Mouse (Mus musculus) c-Kit-negative CD71-positive TER-119-positive erythroid progenitor cells, embryonic 14.5 days (primary cell): ENCODE data around the gene U2af2.
A peak's percentile ranks its signal among the peaks of the same experiment; 100 is the strongest.

Source experiments
- DNase-seq: peaks from one replicate; pipeline ENCODE4 v3.0.0-alpha.2; 2013; ENCODE audit warnings: low read depth, low spot score

Gene U2af2

DNA sequence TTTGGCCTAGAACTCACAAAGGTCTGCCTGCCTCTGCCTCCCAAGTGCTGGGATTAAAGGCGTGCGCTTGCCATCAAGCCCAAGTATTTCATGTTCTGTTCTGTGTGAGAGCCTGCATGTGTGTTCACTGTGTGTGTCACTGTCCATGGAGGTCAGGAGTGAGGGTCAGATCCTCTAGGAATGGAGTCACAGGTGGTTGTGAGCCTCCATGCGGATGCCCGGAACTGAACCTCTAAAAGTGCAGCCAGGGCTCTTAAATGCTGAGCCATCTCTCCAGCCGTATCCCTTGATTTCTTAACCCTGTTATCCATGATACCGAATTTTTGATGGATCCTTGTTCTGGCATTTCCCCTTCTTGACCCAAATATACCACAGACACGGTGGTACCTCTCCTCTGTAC is 24.9 kb upstream of the U2af2 start:
- DNase-seq = no peak

DNA sequence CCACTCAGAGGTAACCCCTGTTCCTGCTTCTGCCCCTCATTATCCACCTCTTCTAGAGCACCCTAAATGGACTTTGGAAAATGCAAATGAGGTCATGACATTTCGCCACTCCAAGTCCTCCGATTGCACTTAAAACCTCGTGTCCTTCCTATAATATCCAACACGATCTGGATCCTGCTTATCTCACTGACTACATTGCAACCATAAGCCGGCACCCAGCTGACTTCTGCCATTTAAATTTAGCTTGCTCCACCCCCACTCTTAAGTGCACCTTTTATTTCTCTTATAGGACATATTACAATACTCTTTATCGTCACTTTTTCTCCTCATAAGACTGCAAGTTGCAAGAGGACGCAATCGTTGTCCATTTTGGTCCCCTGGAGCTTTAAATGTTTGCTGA is 24.5 kb upstream of the U2af2 start:
- DNase-seq = no peak

DNA sequence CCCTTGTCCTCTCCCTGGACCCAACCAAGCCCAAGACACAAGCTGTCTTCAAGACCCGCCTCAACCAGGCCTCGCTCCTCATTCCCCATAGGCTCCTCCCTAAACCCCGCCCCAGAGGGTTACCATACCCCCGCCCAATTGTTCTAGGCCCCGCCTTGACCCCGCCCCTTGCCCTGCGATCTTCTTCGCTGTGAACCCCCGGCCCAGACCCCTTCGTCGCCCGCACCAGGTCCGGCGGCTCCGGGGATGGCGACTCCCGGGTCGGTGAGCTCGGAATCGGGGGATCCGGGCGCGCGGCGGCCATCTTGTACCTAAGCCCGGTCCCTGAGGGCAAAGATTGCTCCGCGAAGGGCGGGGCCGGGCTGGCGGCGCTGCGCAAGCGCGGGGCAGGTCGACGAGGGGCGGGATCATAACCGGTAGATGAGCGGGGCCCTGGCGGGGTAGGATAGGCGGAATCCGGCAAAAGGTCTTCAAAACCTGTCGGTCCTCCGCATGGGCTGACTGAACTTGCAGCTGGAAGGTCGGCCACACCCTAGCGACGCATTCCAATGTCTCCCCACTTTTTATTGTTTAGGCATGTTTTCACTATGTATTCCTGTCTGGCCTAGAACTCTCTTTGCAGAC is 23.7 kb upstream of the U2af2 start, which contains the start of gene Zfp784:
Zfp784 (minus strand) TSS at position 338 of the 624 bp plus-strand sequence.
- peak; percentile 87 for DNase-seq

DNA sequence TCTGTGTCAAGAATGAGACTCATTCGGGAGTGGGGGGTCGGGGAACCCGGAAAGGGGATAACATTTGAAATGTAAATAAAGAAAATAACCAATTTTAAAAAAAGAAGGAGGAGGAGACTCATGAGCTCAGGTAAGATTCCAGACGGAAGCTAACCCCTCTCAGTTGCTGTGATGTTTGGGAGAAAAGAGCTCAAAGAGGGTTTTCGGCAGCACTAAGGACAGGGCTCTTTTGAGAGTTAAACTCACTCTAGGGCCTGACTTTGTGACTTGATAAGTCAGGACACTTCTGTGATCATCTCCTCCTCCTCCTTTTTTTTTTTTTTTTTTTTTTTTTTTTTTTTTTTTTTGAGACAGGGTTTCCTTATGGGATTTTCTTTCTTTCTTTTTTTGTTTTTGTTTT is 23.0 kb upstream of the U2af2 start:
- DNase-seq = no peak

DNA sequence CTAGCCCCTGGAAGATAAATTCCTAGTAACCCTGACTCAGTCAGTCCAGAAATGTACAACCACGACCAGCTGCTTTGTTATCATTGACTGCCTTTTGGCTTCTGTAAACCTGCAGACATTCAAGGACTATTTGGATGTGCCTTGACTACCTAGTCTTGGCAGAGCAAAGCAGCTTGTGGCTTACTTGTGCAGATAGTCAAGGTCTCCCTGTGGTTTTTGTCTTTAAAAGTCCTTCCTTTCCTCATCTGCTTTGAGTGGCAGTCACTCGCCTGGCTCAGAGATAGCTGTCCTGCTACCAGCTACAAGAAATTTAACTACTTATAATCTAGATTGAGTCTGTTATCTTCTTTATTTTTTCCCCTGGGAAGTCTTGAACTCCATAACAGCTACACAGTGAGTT is 17.0 kb upstream of the U2af2 start:
- no peak for DNase-seq

DNA sequence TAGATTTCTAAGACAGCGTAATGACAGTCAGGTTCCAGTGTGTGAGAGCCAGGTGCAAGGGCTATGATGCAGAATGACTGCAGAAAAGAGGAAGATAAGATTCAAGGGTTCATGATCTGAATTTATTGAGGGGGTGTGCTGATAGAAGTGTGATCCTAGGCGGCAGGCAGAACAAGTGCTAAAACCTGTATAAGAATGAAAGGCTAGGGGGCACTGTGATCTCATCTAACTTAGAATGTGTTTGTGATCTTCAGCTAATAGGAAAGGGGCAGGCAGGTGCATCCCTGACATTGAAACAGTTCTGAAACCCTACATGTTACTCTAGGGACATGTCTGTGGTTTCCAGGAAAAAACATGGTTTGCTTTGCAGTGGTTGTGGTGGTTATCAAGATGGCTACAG is 15.8 kb upstream of the U2af2 start:
- no peak for DNase-seq

DNA sequence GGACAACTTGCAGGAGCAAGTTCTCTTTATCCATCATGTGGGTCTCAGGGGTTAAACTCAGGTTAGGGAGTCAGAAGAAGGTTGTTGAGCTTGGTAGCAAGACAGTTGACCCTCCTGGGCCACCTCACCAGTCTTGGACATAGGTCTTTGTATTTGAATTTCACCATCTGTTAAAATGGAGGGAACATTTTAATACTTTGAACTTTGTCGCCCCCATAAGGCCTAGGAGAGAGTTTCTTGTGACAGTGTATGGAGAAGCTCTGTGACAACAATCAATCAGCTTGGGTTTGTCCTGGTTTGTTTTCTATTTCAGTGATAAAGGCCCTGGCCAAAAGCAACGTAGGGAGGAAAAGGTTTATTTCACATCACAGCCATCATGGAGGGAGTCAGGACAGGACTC is 14.6 kb upstream of the U2af2 start:
- DNase-seq = no peak

DNA sequence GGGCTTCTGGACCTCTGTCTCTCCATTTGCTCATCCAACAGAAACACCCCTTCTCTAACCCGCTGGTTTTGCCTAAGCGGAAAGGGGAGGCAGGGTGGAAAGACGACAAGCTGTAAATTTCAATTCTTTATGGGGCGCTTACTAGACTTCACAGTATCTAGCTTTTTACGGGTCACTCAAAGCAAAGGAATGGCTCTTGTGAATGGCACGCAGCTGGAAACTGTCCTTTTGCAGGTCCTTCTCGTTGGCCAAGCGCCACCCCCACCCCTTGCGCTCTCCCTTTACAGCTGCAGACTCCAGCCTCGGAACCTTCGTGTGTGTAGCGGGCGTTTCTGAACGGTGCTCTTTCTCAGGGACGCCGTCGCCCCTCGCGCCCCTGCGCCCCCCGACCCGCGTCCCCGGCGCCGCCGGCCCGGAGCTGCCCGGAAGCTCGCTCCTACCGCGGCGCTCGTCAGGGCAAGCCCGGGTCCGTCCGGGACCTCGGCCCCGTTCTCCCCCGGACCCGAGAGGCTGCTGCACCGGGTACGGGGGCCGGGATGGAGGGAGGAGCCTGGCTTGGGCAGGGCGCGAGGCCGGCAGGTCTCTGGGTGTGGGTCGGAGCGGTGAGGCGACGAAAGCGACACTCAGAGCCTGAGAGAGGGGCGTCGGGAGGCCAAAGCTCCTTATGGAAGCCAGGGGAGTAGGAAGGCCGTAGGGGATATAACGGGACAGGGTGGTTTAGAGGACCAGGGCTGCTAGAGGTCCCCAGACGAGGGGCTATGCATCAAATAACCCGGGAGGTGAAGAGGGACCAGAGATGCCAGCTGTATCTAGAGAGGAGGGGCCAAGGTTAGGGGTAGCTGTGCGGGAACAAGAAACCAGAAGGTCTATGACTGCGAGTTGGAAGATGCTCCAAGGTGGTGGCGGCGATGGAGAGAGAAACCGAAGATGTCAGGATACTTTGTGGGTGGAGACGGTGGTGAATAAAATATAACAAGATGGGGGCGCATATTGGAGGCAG is 10.4 kb upstream of the U2af2 start, which contains the start of gene Zfp580:
Zfp580 (plus strand) TSS at position 346 of the 1,000 bp plus-strand sequence.
- DNase-seq = no peak

DNA sequence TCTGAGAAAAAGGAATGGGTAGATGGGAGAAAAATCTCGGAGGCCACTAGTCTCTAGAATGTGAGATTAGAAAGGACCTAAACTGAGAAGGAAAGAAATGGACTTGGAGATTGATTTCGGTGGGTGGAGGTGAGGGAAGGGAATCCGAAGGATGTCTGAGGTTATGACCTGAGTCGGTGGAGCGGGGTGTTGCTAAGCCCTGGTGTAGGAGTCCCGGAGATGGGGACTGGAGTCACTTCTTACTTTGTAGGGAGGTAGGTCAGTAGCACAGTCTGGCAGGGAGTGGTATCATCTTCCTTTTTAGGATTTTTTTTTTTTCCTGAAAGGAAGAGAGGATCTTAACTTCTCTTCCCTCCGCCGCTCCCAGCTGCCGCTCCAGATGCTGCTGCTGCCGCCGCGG is 9.5 kb upstream of the U2af2 start:
- no peak for DNase-seq

DNA sequence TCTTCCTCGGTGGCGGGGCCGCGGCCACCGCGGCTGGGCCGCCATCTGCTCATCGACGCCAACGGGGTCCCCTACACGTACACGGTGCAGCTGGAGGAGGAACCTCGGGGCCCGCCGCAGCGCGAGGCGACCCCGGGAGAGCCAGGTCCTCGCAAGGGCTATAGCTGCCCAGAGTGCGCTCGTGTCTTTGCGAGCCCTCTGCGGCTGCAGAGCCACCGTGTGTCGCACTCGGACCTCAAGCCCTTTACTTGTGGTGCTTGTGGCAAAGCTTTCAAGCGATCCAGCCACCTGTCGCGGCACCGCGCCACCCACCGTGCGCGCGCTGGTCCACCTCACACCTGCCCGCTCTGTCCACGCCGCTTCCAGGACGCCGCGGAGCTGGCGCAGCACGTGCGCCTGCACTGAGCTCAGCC is 9.0 kb upstream of the U2af2 start:
- no peak for DNase-seq

DNA sequence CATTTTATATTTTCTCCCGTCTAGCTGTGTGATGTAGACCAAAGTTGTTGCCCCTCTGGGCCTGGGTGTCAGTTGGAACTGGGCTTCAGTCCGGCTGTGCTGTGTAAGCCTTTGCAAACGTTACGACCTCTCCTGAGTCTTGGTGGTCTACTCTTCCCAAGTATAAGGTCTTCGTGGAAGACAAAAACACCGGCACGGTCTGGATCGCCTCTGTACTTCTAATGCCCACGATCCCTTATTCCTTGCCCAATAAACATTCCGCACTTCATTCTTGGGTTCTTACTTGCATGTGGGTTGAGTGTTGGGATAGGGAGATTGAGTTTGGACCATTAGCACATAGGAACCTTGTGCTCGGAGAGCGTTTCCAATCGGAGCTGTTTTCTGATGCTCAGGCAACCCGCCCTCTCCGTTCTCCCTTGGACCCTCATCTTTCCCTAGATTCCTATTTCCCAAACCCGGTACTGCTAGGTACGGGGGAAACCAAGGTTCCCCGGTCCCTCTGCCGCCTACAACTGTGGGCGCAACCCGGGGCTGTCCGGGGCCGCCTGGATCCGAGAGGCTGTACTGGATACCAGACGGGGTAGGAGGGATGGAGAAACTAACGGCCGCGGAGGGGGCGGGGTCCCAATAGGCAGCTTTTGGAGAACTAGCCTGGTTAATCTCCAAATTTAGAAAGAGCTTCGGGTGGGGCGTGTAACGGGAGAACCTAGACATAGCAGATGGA is 8.3 kb upstream of the U2af2 start:
- no peak for DNase-seq

DNA sequence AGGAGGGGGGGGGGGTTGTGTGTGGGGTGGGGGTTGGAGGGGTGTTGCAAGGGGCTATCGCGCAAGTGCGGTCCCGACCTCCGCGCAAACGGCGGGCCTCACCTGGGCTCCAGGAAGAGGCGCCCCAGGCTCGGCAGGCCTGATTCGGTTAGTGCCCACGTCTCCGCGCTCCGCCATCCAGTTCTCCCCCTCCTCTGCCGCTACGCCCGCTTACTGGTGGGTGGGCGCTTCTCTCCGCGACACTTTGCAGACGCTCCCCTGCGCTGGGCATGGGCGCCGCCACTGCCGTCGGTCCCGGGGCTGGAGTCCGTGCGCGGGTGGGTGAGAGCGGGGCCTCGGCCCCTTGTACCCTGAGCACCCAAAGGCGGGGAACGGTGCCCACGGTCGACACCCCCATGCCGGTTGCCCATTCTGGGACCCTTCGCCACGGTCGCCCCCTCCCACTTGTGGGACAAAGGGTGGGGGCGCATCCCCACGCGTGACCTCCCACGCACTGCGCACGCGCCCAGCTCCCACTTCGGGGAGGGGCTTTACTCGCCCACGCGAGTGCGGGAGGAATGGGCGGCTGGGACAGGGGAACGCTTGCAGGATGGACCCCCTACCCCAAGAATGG is 5.2 kb upstream of the U2af2 start:
- no peak for DNase-seq

DNA sequence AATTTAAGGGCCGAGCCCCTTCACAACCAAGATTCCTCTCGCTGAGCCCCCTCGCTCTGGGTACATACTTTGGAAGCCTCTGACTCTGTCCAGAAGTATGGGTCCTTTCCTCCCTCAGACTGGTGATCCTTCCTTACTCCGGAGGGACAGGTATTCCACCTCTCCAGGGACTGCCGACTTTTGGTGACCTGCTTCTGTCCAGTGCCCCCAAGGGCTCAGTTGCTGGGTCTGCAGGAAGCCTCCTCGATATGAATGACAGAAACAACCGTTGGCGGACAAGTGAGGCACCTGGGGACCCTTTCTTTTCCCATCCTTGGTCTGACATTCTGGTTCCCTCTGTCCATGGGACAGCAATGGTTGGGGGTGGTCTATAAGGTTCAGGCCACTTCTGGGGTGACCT is 4.6 kb upstream of the U2af2 start:
- DNase-seq = no peak

DNA sequence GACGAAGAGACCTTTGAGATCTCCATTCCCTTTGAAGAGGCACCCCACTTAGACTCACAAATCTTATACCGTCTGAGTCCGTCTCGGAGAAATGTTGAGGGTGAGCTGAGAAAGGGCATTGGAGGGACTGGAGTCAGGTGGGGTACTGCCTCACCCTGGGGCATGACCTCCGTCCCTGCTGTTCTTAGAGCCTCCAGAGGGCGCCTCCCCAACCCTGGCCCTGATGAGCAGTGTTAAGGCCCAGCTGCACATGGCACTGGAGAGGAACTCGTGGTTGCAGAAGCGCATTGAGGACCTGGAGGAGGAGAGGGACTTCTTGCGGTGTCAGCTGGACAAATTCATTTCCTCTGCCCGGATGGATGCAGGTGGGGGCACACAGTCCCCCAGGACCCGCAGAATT is 4.1 kb upstream of the U2af2 start:
- DNase-seq = no peak

DNA sequence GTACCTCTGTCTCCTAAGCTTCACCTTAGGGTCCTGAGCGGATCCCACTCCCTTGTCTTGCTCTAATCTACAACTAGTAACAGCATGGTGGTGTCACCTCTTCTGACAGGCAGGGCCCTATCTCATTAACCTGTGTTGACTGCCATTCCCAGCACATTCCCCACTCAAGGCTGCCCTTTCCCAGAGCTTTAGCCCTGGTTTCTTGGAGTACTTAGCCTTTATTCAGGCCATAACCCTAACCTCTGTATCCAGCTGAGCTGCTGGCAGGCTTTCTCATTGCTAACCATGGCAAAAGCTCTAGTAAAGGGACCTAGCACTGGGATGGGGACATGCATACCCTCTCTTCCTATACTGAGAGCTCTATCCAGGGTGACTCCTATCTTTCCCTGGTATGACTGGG is 3.3 kb upstream of the U2af2 start:
- no peak for DNase-seq

DNA sequence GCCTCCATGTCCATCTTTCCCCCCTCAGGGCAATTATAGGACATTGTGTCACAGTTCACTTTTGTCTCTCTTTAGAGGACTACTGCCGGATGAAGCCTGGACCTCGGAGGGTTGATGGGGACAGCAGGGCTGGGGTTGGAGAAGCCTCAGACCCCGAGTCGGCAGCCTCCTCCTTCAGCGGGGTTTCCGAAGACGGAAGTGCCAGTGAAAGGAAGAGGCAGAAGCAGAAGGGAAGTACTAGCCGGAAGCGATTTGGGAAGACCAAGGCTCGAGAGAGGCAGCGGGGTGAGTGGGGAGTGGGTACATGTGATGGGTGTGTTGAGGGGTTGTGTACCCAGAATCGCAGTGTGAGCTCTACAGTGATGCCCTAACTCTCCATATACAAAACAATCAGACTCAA is 2.5 kb upstream of the U2af2 start:
- DNase-seq = no peak

DNA sequence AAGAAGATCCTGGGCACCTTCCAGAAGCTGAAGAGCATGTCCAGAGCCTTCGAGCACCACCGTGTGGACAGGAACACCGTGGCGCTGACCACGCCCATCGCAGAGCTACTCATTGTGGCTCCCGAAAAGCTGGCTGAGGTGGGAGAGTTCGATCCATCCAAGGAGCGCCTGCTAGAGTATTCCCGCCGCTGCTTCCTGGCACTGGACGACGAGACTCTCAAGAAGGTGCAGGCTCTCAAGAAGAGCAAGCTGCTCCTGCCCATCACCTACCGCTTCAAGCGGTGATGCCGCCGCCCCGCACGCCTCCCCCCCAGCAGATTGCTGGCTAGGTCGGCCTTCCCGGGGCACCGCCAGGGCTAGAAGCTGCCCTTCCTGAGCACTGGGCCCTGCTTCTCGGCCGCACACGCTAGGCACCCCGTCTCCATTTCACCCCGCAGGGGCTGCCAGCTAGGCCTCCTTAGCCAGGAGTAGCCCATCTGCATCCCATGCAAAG is 1.7 kb upstream of the U2af2 start:
- no peak for DNase-seq

DNA sequence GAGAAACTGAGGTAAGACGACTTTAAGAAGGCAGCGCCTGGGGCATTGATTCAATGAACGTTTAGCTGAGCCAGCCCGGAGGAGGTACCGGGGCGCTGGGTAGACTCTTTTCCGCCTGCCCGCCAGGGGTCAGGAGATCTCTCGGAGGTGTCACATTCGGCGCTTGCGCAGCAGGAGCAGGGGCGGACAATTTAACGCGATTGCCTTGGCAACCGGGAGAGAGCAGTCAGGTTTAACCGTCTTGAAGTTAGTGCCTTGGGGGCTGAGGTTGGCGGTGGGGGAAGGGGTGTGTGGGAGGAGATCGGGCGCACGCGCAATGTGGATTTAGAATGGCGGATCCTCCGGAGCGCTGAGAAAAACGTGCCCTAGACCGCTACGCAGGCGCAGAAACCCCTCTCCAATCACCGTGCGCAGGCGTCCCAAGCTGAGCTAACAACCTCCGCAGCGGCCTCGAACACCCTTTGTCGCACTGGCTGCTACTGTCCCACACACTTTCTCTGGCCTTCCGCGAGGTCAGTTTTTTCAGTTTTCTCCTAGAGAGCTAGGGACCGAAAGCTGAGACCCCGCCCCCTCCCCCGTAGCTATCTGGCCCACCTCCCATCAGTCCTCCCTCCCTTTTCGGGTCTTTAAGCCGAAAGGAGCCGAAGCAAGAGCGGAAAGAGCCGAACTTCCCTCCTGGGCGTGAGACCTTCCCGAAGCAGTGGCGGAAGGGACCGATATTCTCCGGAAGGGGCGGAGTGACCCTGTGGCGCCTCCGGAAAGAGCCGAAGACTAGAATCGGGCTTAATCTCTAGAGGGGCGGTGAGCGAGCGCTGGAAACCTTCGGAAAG is 784 bp upstream of the U2af2 start:
- peak; percentile 92 for DNase-seq

DNA sequence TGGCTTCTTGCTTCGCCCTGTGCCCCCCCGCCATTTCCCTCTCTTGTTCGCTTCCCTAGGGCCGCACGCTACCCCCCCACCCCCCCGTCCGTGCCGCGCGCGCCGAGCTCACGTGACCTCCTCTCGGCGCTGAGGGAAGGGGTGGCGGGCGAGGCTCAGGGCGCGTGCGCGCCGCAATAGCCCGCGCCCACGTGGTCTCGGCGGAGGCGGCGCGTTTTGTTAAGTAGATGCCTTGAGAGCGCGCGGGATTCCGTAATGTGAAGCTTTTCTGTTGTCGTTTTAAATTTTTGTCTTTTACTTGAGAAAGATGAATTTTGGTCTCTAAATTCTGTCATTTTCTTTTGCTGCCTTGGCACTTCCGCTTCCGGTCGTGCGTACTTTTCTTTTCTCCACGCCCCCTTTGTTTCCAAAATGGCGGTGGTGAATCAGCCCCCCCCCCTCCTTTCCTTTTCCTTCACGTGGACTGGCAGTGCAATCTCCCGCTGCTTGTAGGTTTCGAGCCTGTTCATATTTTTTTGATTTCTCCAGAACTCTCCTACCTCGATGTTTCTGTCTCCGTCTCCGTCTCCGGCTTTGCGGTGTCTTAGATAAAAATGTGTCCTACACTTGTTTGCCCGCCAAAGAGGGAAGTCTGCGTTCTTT is 538 bp downstream of the U2af2 start:
- no peak for DNase-seq

DNA sequence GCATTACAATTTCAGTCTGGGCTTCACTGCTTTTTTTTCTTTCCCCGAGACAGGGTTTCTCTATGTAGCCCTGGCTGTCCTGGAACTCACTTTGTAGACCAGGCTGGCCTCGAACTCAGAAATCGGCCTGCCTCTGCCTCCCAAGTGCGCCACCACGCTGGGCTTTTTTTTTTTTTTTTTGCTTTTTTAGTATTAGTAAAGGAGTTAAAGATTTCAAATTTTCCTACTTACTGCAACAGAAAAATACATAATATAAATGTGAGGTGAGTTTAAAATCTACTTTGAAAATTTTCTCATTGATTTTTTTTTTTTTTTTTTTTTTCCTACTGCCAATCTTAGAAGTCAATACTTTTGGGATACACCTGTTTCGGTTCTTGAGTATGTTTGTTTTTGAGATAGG is 2.9 kb downstream of the U2af2 start:
- no peak for DNase-seq
